Mouse (Mus musculus) lung, embryonic 16.5 days (tissue): ENCODE measurements around the gene Trp53. TPM values are rescaled to one million over a fixed set of nuclear protein-coding genes. Genes with fewer than 3 reads are reported as not detected.
A peak's percentile ranks its signal among the peaks of the same experiment; 100 is the strongest.
"Not testable (repeated sequence)": the region's sequence is repeated elsewhere in the genome, so short reads cannot be mapped to it uniquely, and the experiment has no call there.

Source experiments
- ATAC-seq: fragments of 200-750 bp; cut with Nextera tagmentation; 2 replicates; pipeline ENCODE4 v1.8.0; 2017; ENCODE audit warnings: low read depth, mild to moderate bottlenecking, moderate library complexity
- H3K27ac ChIP-seq: fragments of 300-500 bp; sonication (generic); 2 replicates; pipeline ENCODE4 v1.5.1; 2014; ENCODE audit warnings: mild to moderate bottlenecking, control low read depth, low read length
- H3K27me3 ChIP-seq: fragments of 300-500 bp; sonication (generic); 2 replicates; pipeline ENCODE4 v1.6.1; 2014; ENCODE audit warnings: low read depth, low read length, mixed read lengths; ENCODE audit not compliant: control insufficient read depth, insufficient read depth
- H3K36me3 ChIP-seq: fragments of 300-500 bp; sonication (generic); 2 replicates; pipeline ENCODE4 v1.6.1; 2014; ENCODE audit warnings: low read length; ENCODE audit not compliant: control insufficient read depth, insufficient read depth
- H3K4me1 ChIP-seq: fragments of 300-500 bp; sonication (generic); replicated peaks from 2 replicates; pipeline ENCODE4 v1.6.1; 2014; ENCODE audit warnings: low read length, mixed read lengths; ENCODE audit not compliant: control insufficient read depth, insufficient read depth
- H3K4me2 ChIP-seq: fragments of 300-500 bp; sonication (generic); 2 replicates; pipeline ENCODE4 v1.6.1; 2014; ENCODE audit warnings: low read depth, low read length, control low read depth
- H3K4me3 ChIP-seq: fragments of 300-500 bp; sonication (generic); 2 replicates; pipeline ENCODE4 v1.5.1; 2014; ENCODE audit warnings: mild to moderate bottlenecking, low read length, control low read depth
- H3K9ac ChIP-seq: fragments of 300-500 bp; sonication (generic); 2 replicates; pipeline ENCODE4 v1.6.1; 2014; ENCODE audit warnings: low read length, control low read depth
- H3K9me3 ChIP-seq: fragments of 300-500 bp; sonication (generic); 2 replicates; pipeline ENCODE4 v1.6.1; 2016; ENCODE audit warnings: low read length; ENCODE audit not compliant: control insufficient read depth
- WGBS: fragments of 180-500 bp; shearing (Covaris S2); extraction: QIAGEN DNeasy Blood & Tissue Kit; methylation state at CpG from one replicate; pipeline ENCODE4 v1.1.7; 2014; 5-methylcytosine and 5-hydroxymethylcytosine counted together
- polyA plus RNA-seq: library from polyadenylated mRNA; unstranded; fragments of >200 nt; fragmentation: Nextera tagmentation; extraction: Ambion mirVana; gene quantifications from 2 replicates; pipeline ENCODE4 v1.2.1, GENCODE M21; 2015

Trp53 gene
- 141 and 154 TPM in 2 replicates for polyA plus RNA-seq

DNA sequence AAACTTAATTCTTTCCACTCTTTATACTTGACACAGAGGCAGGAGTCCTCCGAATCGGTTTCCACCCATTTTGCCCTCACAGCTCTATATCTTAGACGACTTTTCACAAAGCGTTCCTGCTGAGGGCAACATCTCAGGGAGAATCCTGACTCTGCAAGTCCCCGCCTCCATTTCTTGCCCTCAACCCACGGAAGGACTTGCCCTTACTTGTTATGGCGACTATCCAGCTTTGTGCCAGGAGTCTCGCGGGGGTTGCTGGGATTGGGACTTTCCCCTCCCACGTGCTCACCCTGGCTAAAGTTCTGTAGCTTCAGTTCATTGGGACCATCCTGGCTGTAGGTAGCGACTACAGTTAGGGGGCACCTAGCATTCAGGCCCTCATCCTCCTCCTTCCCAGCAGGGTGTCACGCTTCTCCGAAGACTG lies at the start of gene Trp53, which contains the start of gene Wrap53:
Gene Trp53 (plus strand): TSS at position 269 of the 424 bp plus-strand sequence.
Gene Wrap53 (minus strand): TSS at position 165 of the 424 bp plus-strand sequence.
- Histone ChIP-seq H3K9me3 (no peaks in the 10 kb centered on the region), H3K4me1 (peaks cover 21% of the 10 kb centered on the region), H3K4me3 (peak within 1 kb of the TSS; percentile 89), H3K4me2 (peak within 1 kb of the TSS; percentile 87), H3K36me3 (no peaks in the 10 kb centered on the region), H3K27me3 (no peaks in the 10 kb centered on the region), H3K9ac (peak within 1 kb of the TSS; percentile 86), H3K27ac (peak within 1 kb of the TSS; percentile 98)
- under 1% methylated on average over 13 of the region's 13 CpGs for WGBS
- peak; percentile 70 for ATAC-seq

- not testable (repeated sequence) for H3K9me3 ChIP-seq, H3K27ac ChIP-seq, H3K36me3 ChIP-seq, H3K4me3 ChIP-seq, H3K27me3 ChIP-seq, H3K4me1 ChIP-seq, H3K4me2 ChIP-seq, ATAC-seq, H3K9ac ChIP-seq
- WGBS = 89% methylated on average over 6 of the region's 6 CpGs
These were observed 49.4 kb upstream of the Trp53 start for GRCm38 (mm10) chr11:69530755-69531154.

DNA sequence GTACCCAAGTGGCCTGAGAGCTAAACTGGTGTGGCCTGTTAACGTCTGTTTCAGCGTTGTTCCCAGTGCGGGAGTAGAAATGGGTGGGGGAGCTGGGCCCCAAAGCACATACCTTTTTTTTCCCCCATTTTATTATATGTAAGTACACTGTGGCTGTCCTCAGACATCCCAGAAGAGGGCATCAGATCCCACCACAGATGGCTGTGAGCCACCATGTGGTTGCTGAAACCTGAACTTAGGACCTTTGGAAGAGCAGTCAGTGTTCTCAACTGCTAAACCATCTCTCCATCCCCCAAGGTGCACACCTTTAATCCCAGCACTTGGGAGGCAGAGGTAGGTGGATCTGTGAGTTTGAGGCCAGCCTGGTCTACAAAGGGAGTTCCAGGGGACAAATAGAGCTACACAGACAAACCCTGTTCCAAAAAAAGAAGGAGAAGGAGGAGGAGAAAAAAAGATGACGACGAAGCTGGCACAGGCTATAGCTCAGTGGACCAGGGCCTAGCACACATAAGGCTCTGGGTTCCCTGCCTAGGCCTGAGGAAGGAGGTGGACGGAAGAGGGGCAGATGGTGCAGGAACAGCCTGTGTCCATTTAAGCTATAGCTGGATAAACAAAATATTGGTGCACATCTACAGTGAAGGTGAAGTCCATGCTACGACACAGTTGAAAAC lies 47.5 kb upstream of the Trp53 start:
- WGBS = 73% methylated on average over 7 of the region's 7 CpGs
- no peaks in the 10 kb centered on the region for H3K9me3 ChIP-seq

DNA sequence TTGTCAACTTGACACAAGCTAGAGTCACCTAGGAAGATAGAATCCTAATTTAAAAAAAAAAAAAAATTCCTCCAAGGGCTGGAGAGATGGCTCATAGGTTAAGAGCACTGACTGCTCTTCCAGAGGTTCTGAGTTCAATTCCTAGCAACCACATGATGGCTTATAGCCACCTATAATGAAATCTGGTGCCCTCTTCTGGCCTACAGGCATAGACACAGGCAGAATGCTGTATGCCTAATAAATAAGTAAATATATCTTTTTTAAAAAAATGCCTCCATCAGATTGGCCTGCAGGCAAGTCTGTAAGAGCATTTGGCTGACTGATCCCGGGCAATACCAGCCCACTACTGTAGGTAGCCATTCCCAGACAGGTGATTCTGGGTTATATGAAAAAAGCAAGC lies 45.2 kb upstream of the Trp53 start:
- H3K4me1 ChIP-seq = no peaks in the 10 kb centered on the region
- no peak for ATAC-seq
- no peaks in the 10 kb centered on the region for H3K27me3 ChIP-seq
- no peaks in the 10 kb centered on the region for H3K9me3 ChIP-seq
- H3K9ac ChIP-seq = no peak overlapping the region
- H3K4me3 ChIP-seq = no peak overlapping the region
- WGBS = 75% methylated on average over 1 of the region's 1 CpGs
- no peak overlapping the region for H3K4me2 ChIP-seq
- no peaks in the 10 kb centered on the region for H3K36me3 ChIP-seq
- no peak overlapping the region for H3K27ac ChIP-seq

More for the DNA sequence above, 47.5 kb upstream of the Trp53 start:
- no peak overlapping the region for H3K4me2 ChIP-seq
- no peaks in the 10 kb centered on the region for H3K4me1 ChIP-seq
- H3K27ac ChIP-seq = no peak overlapping the region
- ATAC-seq = no peak
- no peaks in the 10 kb centered on the region for H3K27me3 ChIP-seq
- H3K9ac ChIP-seq = no peak overlapping the region
- no peaks in the 10 kb centered on the region for H3K36me3 ChIP-seq
- no peak overlapping the region for H3K4me3 ChIP-seq

DNA sequence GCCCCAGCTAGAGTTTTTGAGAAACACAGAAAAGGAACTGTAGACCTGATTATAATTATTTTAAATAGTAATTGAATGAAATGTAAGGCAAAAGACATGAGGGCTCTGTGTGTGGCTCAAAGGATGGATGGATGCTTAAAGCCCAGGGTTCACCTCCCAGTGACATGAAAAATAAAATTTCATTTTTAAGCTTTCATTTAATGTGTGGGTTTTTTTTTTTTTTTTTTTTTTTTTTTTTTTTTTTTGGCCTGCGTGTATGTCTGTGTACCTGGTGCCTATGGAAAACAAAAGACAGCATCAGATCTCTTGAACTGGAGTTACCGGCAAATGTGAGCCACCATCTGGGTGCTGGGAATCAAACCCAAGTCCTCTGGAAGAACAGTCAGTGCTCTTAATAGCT lies 39.5 kb upstream of the Trp53 start:
- no peak overlapping the region for H3K27ac ChIP-seq
- no peaks in the 10 kb centered on the region for H3K27me3 ChIP-seq
- ATAC-seq = no peak
- no peaks in the 10 kb centered on the region for H3K36me3 ChIP-seq
- no peak overlapping the region for H3K9ac ChIP-seq
- no peaks in the 10 kb centered on the region for H3K4me1 ChIP-seq
- 86% methylated on average over 2 of the region's 2 CpGs for WGBS
- no peaks in the 10 kb centered on the region for H3K9me3 ChIP-seq
- no peak overlapping the region for H3K4me3 ChIP-seq
- no peak overlapping the region for H3K4me2 ChIP-seq

DNA sequence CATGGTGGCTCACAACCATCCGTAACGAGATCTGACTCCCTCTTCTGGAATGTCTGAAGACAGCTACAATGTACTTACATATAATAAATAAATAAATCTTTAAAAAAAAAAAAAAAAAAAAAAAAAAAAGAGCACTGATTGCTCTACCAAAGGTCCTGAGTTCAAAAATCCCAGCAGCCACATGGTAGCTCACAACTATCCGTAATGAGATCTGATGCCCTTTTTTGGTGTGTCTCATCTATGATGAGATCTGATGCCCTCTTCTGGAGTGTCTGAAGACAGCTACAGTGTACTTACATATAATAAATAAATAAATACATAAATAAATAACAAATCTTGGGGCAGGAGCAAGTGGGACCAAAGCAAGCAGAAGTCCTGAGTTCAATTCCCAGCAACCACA lies 38.4 kb upstream of the Trp53 start:
- not testable (repeated sequence) for H3K9me3 ChIP-seq, H3K9ac ChIP-seq, H3K36me3 ChIP-seq, H3K4me2 ChIP-seq, H3K27ac ChIP-seq, H3K4me3 ChIP-seq, H3K27me3 ChIP-seq, ATAC-seq, H3K4me1 ChIP-seq
- WGBS = 81% methylated on average over 1 of the region's 3 CpGs

- 34% methylated on average over 3 of the region's 3 CpGs for WGBS
These were observed 36.6 kb upstream of the Trp53 start for GRCm38 (mm10) chr11:69543598-69543997.

GRCm38 (mm10) chr11:69545957-69546356 lies 34.2 kb upstream of the Trp53 start:
- 16% methylated on average over 7 of the region's 7 CpGs for WGBS
- ATAC-seq = peak; percentile 29; the same call in 1 of the 2 replicates
- Histone ChIP-seq H3K4me1 (peaks cover 10% of the 10 kb centered on the region; the same call in 1 of the 2 replicates), H3K4me2 (peak overlapping the region; percentile 89), H3K27me3 (no peaks in the 10 kb centered on the region; the same call in 1 of the 2 replicates), H3K9me3 (no peaks in the 10 kb centered on the region), H3K9ac (peak overlapping the region; percentile 73), H3K4me3 (peak overlapping the region; percentile 58), H3K27ac (peak overlapping the region; percentile 75), H3K36me3 (no peaks in the 10 kb centered on the region)

More at GRCm38 (mm10) chr11:69543598-69543997, 36.6 kb upstream of the Trp53 start:
- Histone ChIP-seq H3K36me3 (no peaks in the 10 kb centered on the region), H3K9ac (0 out of 2 replicates have a peak overlapping the region, but pooled peaks have one; percentile 29), H3K4me2 (no peak overlapping the region), H3K4me1 (peaks cover 10% of the 10 kb centered on the region; the same call in 1 of the 2 replicates), H3K27ac (no peak overlapping the region), H3K9me3 (no peaks in the 10 kb centered on the region), H3K27me3 (no peaks in the 10 kb centered on the region), H3K4me3 (no peak overlapping the region)
- no peak for ATAC-seq

GRCm38 (mm10) chr11:69546423-69547053 lies 33.6 kb upstream of the Trp53 start:
- WGBS = under 1% methylated on average over 42 of the region's 44 CpGs
- peak overlapping the region; percentile 75 for H3K27ac ChIP-seq
- H3K9ac ChIP-seq = peak overlapping the region; percentile 73
- H3K4me2 ChIP-seq = peak overlapping the region; percentile 89
- H3K9me3 ChIP-seq = no peaks in the 10 kb centered on the region
- peaks cover 10% of the 10 kb centered on the region; the same call in 1 of the 2 replicates for H3K4me1 ChIP-seq
- no peaks in the 10 kb centered on the region; the same call in 1 of the 2 replicates for H3K27me3 ChIP-seq
- no peaks in the 10 kb centered on the region for H3K36me3 ChIP-seq
- ATAC-seq = peak; percentile 87
- H3K4me3 ChIP-seq = peak overlapping the region; percentile 58
